In genomic region chr6:113530932-113531839, GRCm38 (mm10) we compare ENCODE assay signal across 8 mouse cellular contexts. TPM values are rescaled to one million over a fixed set of nuclear protein-coding genes. Genes with fewer than 3 reads are reported as not detected.
DNase-seq lines count a peak whose midpoint lies in the region; ATAC-seq and TF ChIP-seq lines count a peak whose summit lies in the region.

TSS of gene Emc3 (minus strand) at chr6:113531652.
TSS of gene Fancd2 (plus strand) at chr6:113531682.

- WGBS in hindbrain, embryonic 11.5 days: under 1% methylated on average over 47 of the region's 47 CpGs
- under 1% methylated on average over 47 of the region's 47 CpGs for WGBS in lung, embryonic 16.5 days
- WGBS in thymus, adult 2 months: 1% methylated on average over 47 of the region's 47 CpGs

- H3K27ac ChIP-seq in hindbrain, embryonic 11.5 days (ENCODE audit: low read depth, low read length): peak within 1 kb of the TSS; percentile 30; the same call in 1 of the 2 replicates
- peak within 1 kb of the TSS; percentile 72 for H3K27ac ChIP-seq in lung, embryonic 16.5 days (ENCODE audit: low read length)
- H3K27ac ChIP-seq in thymus, adult 2 months (ENCODE audit: control insufficient read depth, insufficient read depth, low read length): 0 out of 2 replicates have a peak within 1 kb of the TSS, but pooled peaks have one; percentile 2

- H3K27me3 ChIP-seq in hindbrain, embryonic 11.5 days (ENCODE audit: control insufficient read depth, insufficient read depth, low read length): no peaks in the 10 kb centered on the region
- H3K27me3 ChIP-seq in lung, embryonic 16.5 days (ENCODE audit: control insufficient read depth, insufficient read depth, low read depth, low read length): no peaks in the 10 kb centered on the region
- no peaks in the 10 kb centered on the region for H3K27me3 ChIP-seq in thymus, adult 2 months (ENCODE audit: control insufficient read depth, insufficient read depth, low read length)

- DNase-seq in Muller cell, postnatal 12 days (ENCODE audit: inconsistent ontology term): peak; percentile 90
- DNase-seq in cerebellum, adult 9-10 months: peak; percentile 90
- DNase-seq in frontal cortex, adult 2 months (ENCODE audit: extremely low spot score in 1 of 2, low spot score in 1 of 2): peak; percentile 74 to 97
- DNase-seq in hindbrain, embryonic 11.5 days (ENCODE audit: low spot score): peak; percentile 97
- peak; percentile 85 for DNase-seq in layer of hippocampus, adult 9-11 months
- DNase-seq in ovary, adult 18-20 months (ENCODE audit: low spot score): peak; percentile 73
- peak; percentile 94 for DNase-seq in thymus, adult 2 months

- peak within 1 kb of the TSS; percentile 67 for H3K4me2 ChIP-seq in hindbrain, embryonic 11.5 days (replicated peaks; ENCODE audit: low read depth, low read length)
- peak within 1 kb of the TSS; percentile 75 for H3K4me2 ChIP-seq in lung, embryonic 16.5 days (ENCODE audit: low read depth, low read length)

- peaks cover 3% of the 10 kb centered on the region; the same call in 1 of the 2 replicates for H3K4me1 ChIP-seq in hindbrain, embryonic 11.5 days (replicated peaks; ENCODE audit: control insufficient read depth, insufficient read depth, low read length)
- H3K4me1 ChIP-seq in lung, embryonic 16.5 days (replicated peaks; ENCODE audit: control insufficient read depth, insufficient read depth, low read length): peaks cover 10% of the 10 kb centered on the region
- peaks cover 11% of the 10 kb centered on the region for H3K4me1 ChIP-seq in thymus, adult 2 months (replicated peaks; ENCODE audit: control insufficient read depth, insufficient read depth, low read length)

- H3K36me3 ChIP-seq in hindbrain, embryonic 11.5 days (ENCODE audit: control insufficient read depth, insufficient read depth, low read length): no peaks in the 10 kb centered on the region
- H3K36me3 ChIP-seq in lung, embryonic 16.5 days (ENCODE audit: control insufficient read depth, insufficient read depth, low read length): 0 out of 2 replicates have a peak, but pooled peaks cover 2% of the 10 kb centered on the region
- no peaks in the 10 kb centered on the region; the same call in 1 of the 2 replicates for H3K36me3 ChIP-seq in thymus, adult 2 months (ENCODE audit: control insufficient read depth, insufficient read depth, low read length)

- peak; percentile 93 for ATAC-seq in hindbrain, embryonic 11.5 days (ENCODE audit: low FRiP score)
- ATAC-seq in lung, embryonic 16.5 days (ENCODE audit: low read depth): peak; percentile 95

- H3K9me3 ChIP-seq in hindbrain, embryonic 11.5 days (ENCODE audit: control insufficient read depth, low read length): no peaks in the 10 kb centered on the region
- no peaks in the 10 kb centered on the region for H3K9me3 ChIP-seq in lung, embryonic 16.5 days (ENCODE audit: control insufficient read depth, low read length)

- peak; percentile 56 for TF ChIP-seq POLR2A in thymus, adult 2 months (IDR thresholded peaks at IDR 0.05; ENCODE audit: control insufficient read depth, extremely low read depth, insufficient read depth, low read length, poor library complexity)

- H3K4me3 ChIP-seq in hindbrain, embryonic 11.5 days (ENCODE audit: low read depth, low read length): peak within 1 kb of the TSS; percentile 91
- peak within 1 kb of the TSS; percentile 98 for H3K4me3 ChIP-seq in lung, embryonic 16.5 days (ENCODE audit: low read length)
- H3K4me3 ChIP-seq in thymus, adult 2 months (ENCODE audit: control insufficient read depth, insufficient read depth, low read length): peak within 1 kb of the TSS; percentile 77

- H3K9ac ChIP-seq in hindbrain, embryonic 11.5 days (ENCODE audit: low read depth, low read length): peak within 1 kb of the TSS; percentile 92
- peak within 1 kb of the TSS; percentile 91 for H3K9ac ChIP-seq in lung, embryonic 16.5 days (ENCODE audit: low read length)

- TF ChIP-seq CTCF in thymus, adult 2 months (IDR thresholded peaks at IDR 0.05; ENCODE audit: borderline replicate concordance, control insufficient read depth, extremely low read depth, insufficient read depth, low read length, poor library complexity): 0 out of 2 replicates have a peak, but pooled peaks have one; percentile 42

RNA-seq across cellular contexts. Expression of gene Emc3, which starts in this region (rescaled TPM):
- polyA plus RNA-seq in frontal cortex, adult 2 months (2012; rRNA removed): 82.0 and 83.3 TPM in 2 replicates
- polyA plus RNA-seq in hindbrain, embryonic 11.5 days (2014; fragmentation: Nextera tagmentation; extraction: Ambion mirVana): 90.5 and 90.7 TPM in 2 replicates
- polyA plus RNA-seq in lung, embryonic 16.5 days (2015; fragmentation: Nextera tagmentation; extraction: Ambion mirVana): 108 and 110 TPM in 2 replicates
- polyA plus RNA-seq in thymus, adult 2 months (2012; rRNA removed): 54.5 and 59.7 TPM in 2 replicates

RNA-seq across cellular contexts. Expression of gene Fancd2, which starts in this region (rescaled TPM):
- polyA plus RNA-seq in frontal cortex, adult 2 months (2012; rRNA removed): 3.0 and 4.3 TPM in 2 replicates
- 10.8 and 14.3 TPM in 2 replicates for polyA plus RNA-seq in hindbrain, embryonic 11.5 days (2014; fragmentation: Nextera tagmentation; extraction: Ambion mirVana)
- 12.9 and 13.0 TPM in 2 replicates for polyA plus RNA-seq in lung, embryonic 16.5 days (2015; fragmentation: Nextera tagmentation; extraction: Ambion mirVana)
- 13.3 and 17.4 TPM in 2 replicates for polyA plus RNA-seq in thymus, adult 2 months (2012; rRNA removed)

Comparison
In these comparisons a context has a peak if more than half of its experiments do, and no peak if none do; other contexts are left out.
1. Peak in every context shown above with its lines: DNase-seq, ATAC-seq, H3K4me3 ChIP-seq and H3K27ac ChIP-seq.
2. H3K27ac ChIP-seq: peak in every context shown above with its lines; median percentile 72 in lung, embryonic 16.5 days; 30 in hindbrain, embryonic 11.5 days; 2 in thymus, adult 2 months.